Mouse (Mus musculus): ENCODE measurements around the gene Eno2.
A peak's percentile ranks its signal among the peaks of the same experiment; 100 is the strongest.
"Not testable (repeated sequence)": the region's sequence is repeated elsewhere in the genome, so short reads cannot be mapped to it uniquely, and the experiment has no call there.

The Eno2 gene

DNA sequence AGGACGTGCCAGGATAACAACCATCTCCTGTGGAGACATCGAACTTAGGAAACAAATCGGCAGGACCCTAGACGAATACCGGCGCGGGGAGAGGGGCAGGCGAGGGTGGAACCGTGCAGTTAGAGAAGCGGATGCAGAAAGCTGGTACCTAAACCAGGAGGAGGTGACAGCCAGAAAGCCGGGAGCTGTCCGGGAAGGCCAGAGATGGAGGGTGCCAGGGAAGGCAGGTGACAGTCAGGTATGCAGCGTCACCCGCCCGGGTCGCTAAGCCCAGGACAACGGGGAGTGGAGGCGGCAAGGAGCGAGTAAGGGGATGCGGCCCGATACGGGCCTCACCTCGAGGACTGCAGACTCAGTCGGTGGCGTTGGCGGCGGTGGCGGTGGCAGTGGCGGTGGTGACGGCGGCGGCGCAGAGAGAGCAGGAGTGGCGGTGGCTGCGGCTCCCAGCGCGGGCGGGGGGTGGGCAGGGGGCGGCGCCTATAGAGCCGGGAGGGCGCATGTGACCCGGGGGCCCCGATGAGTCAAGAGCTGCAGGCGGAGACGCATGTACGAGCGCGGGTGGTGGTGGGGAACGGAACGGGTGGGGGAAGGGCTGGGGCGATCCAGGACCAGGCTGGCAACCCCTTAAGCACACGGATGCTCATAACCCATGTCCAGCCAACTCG, at the start of gene Eno2:
Gene Eno2, minus strand, starts transcription at position 573 of the 665 bp plus-strand sequence.
- no peak for DNase-seq

DNA sequence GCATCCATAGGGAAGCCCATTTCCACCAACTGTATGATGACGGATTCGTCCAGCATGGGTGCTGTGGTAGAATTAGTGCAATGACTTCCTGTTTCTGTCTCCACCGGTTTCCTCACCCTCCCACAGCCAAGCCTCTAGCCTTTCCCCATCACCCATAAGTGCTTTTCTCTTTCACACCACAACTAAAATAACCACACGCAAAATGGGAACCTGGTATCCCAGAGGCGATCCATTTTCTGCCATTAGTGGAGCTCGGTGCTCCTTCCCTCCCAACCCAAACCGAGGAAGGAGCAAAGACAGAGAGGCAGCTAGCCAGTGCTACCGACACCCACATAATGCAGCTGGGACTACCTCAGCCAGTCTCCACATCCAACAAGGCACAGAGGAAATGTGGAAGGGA, 48.5 kb upstream of the Eno2 start:
- DNase-seq = no peak

DNA sequence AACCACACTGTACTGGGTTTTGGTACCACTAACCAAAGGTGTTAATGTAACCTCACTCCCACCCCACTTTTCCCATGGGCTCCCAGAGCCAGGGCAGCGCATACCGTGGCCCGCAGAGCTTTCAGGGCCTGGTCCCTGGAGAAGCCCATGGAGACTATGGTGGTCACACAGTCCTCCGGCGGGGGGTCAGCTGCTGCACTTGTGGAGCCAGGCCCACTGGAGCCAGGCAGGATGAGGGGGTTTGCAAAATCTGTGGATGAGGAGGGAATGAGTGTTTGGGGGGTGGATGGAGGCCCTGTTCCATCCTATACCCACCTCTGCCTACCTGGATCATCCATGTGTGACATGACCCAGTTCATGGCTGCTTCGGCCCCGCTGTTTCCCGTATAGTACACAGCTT, 48.1 kb upstream of the Eno2 start:
- DNase-seq = no peak

DNA sequence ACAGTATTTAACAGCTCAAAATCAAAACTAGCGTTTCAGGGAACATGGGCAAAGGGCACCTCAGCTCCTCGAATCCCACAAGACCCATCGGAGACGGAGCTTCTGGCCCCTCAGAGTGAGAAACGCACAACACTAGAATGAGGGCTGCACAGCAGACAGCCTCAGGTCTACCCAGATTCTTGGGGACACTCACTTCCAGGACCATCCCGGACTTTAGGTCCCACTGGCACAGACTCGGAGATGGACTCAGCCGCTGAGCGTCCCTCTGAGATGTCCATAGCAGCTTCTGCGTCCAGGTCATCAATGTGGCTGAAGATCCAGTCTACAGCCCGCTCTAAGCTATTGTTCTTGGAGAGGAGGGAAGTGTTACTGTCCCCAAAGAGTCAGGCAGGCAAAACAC, 47.7 kb upstream of the Eno2 start:
- DNase-seq = no peak

DNA sequence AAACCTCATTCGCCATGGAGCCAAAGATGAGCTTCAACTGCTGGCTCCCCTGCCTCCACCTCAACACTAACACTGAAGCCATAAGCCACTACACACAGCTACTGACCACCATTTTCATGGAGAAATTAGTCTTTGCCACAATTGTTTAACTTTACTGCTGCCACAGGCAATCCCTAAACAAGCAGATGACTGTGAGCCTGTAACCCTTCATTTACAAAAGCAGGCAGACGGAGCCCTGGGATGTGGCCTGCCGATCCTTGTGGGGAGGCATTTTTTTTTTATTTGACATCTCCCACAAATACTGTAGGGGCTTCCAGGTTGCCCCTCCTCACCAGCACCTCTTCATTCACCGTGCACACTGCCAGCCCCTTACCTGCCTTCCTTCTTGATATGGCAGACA, 47.1 kb upstream of the Eno2 start:
- DNase-seq = no peak

DNA sequence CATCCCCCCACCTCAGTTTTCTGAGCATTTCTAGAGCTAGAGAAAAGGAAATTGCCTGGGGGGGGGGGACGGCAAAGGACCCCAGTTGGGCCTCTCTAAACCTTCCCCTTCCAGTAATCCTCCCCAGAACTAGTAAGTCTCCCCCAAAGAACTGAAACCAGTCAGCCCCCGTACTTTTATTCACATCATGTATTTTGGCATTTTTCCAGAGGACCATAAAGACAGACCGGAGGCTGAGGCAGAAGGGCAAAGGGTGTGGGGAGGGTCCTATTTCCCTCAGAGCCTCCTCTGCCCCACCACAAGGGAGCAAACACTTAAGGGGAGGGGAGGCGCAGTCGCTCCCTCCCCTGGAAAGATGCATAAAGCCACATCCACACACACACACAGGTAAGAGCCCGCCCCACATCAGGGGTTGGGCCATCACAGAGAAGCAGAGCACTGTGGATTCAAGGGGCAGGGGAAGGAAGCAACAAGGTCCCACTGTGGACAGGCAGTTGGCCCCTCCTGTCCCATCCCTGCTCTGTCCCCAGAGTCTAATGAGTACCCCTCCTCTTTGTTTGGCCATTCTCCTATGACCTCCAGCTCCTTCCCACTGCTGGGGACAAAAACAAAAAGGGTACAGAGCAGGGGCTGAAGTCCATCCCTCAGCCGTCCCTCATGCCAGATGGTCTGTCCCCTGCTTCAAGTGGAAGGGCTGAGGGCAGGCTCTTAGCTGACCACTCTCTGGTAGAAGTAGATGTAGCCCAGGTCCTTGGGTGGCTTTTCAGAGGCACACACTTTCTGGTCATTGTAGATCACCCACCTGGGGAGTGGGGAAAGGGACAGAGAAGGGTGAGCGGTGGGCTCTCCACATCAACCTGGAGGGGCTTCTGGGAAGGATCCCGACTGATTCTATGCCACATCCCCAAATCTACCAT, 45.6 kb upstream of the Eno2 start:
- DNase-seq = no peak

DNA sequence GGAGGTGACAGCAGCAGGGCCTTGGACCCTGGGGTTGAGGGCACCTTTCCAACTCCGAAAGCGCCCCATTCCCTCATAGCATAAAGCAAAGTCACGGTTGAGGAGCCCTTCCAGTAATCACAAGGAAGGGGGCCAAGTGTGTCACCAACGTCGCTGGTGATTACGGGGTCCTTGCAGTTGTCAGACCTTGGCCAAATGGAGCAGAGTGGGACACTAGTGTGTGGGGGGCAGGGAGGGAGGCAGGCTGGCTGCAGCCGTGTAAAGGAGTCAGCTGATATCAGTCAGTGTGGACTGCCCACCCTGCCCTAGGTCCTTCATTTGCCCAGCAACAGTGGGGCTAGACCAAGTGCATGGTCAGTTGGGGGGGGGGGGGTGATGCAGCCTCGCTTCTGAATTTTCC, 45.0 kb upstream of the Eno2 start:
- no peak for DNase-seq

DNA sequence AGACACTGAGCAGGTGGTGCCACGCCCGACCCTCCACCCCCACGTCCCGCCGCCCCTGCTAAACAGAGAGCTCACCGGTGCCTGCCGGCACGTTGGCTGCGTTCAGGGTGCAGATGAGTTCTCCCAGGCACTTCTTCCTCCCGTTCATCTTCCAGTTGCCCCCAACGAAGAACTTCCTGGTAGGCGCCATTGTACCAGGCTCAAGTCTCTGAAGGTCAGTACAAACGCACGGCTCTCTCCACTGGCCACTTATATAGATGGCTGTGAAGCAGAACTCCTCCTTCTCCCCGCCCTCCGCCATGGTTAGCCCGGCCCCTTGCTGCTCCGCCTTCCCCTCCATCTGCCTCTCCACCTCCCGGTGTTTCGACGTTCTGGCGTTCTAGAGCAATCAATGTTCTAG, 44.5 kb upstream of the Eno2 start, which contains the start of gene Tpi1:
Gene Tpi1, minus strand, starts transcription at position 364 of the 400 bp plus-strand sequence.
- DNase-seq = peak; percentile 90

DNA sequence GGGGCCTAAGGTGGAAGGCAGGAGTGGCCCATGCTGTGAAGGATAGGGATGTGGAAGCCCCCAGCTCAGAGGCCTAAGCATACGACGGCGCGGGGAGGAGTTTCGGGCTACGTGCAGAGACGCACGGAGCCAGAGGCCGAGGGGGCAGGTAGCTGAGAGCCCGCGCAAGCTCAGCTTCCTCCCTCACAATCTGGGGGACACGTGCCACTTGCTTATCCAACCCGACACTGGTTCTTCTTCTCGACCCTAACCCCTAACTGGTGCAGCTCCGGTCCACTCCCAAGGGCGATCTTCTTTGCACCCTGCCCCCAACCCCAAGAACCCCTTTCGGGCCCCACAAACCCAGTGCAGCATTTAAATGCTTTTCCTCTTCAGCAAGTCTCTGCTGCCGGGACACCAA, 44.0 kb upstream of the Eno2 start:
- DNase-seq = peak; percentile 65

DNA sequence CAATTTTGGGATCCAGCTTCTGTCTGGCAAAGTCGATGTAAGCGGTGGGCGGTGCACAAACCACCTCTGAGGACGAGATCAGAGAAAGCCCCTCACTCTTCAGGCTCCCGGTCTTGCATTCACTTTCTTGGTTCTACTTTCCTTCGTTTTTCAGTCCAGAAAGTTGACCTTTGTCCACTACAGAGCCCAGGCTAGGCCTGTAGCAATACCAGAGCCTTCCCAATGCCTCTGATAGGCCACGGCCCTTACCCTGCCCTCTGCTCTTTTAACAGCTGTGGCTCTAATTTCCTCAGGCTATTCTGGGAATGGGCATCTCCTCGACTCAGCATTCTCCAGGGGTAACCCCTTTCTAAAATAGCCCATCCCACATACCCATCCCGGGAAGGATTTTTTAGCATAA, 43.4 kb upstream of the Eno2 start:
- DNase-seq = no peak

DNA sequence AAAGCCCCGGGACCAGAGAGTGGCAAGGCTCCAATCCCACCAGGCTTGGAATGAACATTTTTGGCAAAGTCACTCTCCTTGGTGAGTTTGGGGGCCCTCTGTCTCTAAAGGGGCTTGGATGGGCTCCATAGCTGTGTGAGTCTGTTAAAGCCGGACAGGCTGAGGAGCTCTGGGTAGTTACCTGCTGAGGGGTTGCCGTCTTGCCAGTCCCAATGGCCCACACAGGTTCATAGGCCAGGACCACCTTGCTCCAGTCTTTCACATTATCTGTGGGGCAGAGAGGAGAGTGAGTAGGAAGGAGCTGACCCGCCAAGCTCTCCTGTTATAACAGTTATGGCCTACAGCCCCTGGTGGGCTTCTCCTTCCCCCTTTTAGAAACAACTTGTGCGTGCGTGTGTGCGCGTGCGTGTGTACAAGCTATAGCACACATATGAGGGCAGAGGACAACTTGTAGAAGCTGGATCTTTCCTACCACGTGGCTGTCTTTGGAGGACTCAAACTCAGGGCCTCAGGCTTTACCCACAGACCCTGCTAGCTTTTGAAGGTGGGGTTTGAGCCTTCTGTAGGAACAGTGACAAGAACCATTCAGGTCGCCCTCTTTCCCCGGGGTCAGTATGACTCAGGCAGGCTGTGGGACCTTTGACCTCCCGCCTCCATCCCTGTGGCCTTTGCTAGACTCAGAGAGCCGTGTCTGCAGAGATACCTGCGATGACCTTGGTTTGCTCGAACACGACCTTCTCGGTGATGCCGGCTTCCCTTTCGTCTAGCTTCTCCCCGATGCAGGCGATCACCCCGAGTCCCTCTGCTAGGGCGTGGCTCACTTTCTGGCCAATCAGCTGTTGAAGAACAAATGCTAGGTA, 42.5 kb upstream of the Eno2 start:
- DNase-seq = no peak

DNA sequence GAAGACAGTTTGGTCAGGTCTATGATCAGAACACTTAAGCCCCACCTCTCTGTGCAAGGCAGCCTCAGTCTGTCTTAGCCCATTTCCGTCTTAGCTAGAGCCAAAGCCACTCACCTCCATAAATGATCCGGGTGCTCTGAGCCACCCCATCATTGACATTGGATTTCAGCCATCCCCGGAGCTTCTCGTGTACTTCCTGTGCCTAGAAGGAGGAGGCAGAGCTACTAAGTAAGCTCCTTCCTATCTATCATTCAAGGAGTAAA, 41.9 kb upstream of the Eno2 start:
- DNase-seq = no peak

DNA sequence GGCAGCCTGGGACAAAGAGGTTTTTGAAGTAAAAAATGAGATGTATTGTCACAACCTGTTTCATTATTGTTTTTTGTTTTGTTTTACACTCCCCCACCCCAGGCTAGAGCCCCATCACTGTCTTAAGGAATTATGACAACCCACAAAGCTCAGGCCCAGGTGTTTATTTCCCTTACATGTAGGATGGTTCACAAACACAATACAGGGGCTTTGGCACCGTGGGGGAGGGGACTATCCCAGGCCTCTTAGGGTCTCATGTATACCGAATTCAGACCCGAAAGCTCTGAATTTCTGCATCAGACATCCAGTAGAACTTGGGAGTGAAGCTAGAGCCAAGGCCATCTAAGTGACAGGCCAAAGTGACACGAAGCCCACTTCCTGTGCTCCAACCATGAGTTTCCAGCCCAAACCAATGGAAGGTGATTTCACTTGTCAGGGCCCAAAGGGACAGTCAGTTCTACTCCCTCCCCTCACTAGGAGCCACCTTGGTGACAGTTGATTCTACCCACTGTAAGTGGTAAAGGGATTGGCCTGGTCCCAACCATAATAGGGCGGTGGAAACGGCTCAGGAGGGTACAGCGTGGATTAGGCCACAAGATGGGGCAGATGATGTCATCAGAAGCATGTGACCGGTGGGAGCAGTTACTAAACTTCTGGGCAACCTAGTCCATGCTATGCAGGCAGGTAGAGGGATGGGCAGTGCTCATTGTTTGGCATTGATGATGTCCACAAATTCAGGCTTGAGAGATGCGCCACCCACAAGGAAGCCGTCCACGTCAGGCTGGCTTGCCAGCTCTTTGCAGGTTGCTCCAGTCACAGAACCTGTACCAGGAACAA, 41.3 kb upstream of the Eno2 start:
- not testable (repeated sequence) for DNase-seq

DNA sequence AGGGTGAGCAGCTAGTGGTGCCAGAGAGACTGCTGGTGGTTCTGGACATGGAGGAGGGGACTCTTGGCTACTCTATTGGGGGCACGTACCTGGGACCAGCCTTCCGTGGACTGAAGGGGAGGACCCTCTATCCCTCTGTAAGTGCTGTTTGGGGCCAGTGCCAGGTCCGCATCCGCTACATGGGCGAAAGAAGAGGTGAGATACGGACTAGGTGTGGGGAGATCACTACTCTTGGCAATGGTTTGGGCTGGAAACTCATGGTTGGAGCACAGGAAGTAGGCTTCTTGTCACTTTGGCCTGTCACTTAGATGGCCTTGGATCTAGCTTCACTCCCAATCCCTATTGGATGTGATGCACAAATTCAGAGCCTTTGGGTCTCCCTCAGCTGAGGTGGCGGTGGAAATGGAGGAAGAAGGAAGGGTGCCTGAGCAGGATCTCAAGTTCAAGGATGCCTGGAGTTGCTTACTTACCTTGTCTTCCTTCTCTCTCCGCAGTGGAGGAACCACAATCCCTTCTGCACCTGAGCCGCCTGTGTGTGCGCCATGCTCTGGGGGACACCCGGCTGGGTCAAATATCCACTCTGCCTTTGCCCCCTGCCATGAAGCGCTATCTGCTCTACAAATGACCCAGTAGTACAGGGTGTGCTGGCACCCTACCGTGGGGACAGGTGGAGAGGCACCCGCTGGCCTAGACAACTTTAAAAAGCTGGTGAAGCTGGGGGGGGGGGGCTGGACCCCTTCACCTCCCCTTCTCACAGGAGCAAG, 40.5 kb upstream of the Eno2 start:
- DNase-seq = no peak

DNA sequence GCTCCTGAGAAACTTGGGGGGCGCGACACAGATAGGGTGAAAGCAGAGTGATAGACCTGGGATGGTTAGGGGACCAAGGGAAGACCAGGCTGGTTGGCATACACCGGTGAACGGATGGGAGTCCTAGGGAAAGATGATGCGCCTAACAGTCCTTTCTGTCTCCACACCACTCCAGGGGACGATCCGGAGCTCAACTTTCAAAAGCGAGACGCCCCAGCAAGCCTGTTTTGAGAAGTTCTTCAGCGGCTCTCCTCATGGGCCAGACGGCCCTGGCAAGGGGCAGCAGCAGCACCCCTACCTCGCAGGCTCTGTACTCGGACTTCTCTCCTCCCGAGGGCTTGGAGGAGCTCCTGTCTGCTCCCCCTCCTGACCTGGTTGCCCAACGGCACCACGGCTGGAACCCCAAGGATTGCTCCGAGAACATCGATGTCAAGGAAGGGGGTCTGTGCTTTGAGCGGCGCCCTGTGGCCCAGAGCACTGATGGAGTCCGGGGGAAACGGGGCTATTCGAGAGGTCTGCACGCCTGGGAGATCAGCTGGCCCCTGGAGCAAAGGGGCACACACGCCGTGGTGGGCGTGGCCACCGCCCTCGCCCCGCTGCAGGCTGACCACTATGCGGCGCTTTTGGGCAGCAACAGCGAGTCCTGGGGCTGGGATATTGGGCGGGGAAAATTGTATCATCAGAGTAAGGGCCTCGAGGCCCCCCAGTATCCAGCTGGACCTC, 39.7 kb upstream of the Eno2 start:
- peak; percentile 85 for DNase-seq

DNA sequence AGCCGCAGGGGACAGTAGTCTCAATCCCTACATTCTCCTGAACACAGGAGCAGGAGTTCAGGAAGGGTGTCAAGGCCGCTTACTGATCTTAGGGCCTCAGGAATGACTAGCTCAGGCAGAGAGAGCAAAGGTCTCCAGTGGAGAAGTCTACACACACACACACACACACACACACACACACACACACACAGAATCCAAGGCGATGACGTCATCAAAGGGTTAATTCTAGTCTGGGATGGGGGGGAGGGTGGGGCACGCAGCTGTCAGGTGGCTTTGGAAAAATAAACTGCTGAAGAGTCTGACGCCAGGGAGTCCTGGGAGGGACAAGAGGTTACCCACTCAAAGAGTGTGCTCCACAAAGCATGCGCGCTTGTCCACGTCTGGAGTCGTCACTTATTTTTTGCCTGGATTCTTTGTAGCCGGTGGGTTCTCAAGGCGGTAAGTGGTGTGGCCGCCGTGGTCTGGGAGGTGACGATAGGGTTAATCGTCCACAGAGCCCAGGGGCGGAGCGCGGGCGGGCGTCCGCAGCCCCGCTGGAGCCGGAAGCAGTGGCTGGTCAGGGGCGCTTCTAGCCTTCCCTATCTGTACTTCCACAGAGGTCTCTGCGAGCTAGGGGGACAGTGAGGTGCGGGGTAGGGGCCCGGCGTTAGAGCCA, 39.0 kb upstream of the Eno2 start, which contains the start of gene Spsb2:
Gene Spsb2, plus strand, starts transcription at position 304 of the 655 bp plus-strand sequence.
- DNase-seq = peak; percentile 86

DNA sequence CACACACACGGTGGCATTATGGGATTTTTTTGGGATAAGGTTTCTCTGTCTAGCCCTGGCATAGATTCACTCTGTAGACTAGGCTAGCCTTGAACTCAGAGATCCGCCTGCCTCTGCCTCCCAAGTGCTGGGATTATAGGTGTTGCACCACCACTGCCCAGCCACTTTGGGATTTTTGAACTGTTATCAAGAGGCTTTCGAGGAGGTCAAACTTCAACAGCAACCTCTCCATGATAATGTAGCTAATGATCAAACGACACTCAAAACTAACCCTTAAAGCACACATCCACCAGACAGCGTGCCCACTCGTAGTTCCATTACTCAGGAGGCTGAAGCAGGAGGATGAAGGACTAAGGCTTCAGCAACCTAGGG, 38.5 kb upstream of the Eno2 start:
- no peak for DNase-seq

DNA sequence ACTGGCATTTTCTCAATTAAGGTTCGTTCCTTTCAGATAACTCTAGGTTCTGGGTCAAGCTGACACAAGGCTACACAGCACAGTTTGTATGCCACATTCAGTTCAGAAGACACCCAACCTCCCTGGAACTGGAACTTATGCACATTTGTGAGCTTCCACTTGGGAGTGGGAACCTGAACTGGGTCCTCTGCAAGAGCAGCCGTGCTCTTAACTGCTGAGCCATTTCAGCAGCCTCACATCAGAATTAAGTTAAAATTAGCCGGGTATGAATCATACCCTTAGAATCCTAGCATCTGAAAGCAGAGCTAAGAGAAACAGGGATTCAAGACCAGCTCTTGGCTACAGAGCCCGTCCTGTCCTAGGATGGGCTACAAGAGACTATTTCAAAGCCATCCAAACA, 37.9 kb upstream of the Eno2 start:
- DNase-seq = no peak

DNA sequence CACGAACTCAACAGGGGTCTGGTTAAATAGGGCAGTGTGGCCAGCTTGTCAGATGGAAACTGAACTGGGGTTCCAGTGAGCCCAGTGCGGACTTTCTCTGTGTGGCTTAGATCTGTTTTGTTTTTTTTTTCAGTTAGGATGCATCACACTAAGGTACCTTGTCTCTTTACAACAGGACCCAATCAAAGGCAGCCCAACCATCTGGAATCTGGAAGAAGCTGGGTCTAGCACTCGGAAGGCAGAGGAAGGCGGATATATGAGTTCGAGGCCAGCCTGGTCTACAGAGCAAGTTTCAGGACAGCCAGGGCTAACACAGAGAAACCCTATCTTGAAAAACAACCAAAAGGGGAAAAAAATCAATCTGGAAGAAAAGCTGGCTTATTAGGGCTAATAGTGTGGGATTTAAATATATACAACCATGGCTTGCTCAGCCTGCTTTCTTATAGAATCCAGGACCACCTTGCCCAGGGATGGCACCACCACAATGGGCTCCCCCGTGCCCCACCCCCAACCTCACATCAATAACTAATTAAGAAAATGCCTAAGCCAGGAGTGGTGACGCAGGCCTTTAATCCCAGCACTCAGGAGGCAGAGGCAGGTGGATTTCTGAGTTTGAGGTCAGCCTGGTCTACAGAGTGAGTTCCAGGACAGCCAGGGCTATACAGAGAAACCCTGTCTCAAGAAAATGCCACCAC, 37.1 kb upstream of the Eno2 start:
- no peak for DNase-seq
